Mouse (Mus musculus) B cell, adult 62 days (primary cell): Measurements from ENCODE around the gene 1700024B05Rik. TPM values are rescaled to one million over a fixed set of nuclear protein-coding genes. Genes with fewer than 3 reads are reported as not detected.

Experiments used
- total RNA-seq: library from RNA; stranded (reverse); gene quantifications from 4 replicates; pipeline ENCODE4 v1.2.4, GENCODE M21; 2023

1700024B05Rik gene
- not detected in 4 replicates for total RNA-seq

GRCm38 (mm10) chr14:41943695-41944094 is at the start of gene 1700024B05Rik:
TSS of gene 1700024B05Rik (plus strand) at chr14:41943995.

GRCm38 (mm10) chr14:41907190-41907589 is 36.6 kb upstream of the 1700024B05Rik start, which contains the start of gene Gm7980:
TSS of gene Gm7980 (minus strand) at chr14:41907290.

DNA sequence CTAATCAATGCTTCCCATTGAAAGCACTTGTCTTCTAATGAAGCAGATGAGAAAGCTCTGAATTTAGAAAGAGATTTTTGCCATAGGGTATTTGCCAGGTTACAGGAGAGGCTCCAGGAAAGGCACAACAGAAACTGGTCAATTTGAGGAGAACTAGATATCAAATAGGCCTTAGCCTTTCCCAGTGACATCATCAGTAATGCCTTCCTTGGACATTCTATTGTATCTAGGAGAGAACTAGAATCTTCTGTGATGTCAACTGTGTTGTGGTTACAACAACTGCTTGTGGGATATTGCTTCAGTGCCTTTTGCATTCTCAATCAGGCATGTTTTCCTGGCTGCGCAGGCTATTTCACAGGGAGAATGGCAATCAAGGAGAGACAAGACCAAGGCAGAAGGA is 19.1 kb upstream of the 1700024B05Rik start, which contains the start of gene 1700049E17Rik1:
Gene 1700049E17Rik1 (plus strand): TSS at position 301 of the 400 bp plus-strand sequence.

GRCm38 (mm10) chr14:41967827-41968226 is 24.0 kb downstream of the 1700024B05Rik start, which contains the start of gene Gm6401:
TSS of gene Gm6401 (minus strand) at chr14:41967927.

DNA sequence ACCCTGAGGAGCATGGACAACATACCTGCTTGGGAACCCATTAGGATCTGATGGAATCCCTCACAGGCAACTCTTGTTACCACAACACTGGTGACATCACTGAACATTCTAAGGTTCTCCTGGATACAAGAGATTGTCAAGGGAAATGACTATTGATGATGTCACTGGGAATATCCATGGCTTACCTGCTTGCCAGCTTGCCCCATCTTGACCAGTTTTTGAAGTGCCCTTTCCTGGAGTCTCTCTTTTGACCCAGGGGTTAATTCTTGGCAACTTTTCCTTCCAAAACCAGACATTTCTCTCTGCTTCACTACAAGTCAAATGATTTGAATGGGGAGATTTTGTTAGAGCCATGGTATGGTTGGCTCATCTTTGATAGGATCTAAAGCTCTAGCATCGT is 39.4 kb downstream of the 1700024B05Rik start, which contains the start of gene Gm3543:
Gene Gm3543 (minus strand): TSS at position 101 of the 400 bp plus-strand sequence.

Other genes starting within 250 kb of the 1700024B05Rik start
- gene Gm8068, start 242.1 kb upstream of the 1700024B05Rik start, total RNA-seq: not detected in 4 replicates
- not detected in 4 replicates for gene Gm7929, start 193.4 kb upstream of the 1700024B05Rik start, total RNA-seq
- not detected in 4 replicates for gene Gm47189, start 171.6 kb upstream of the 1700024B05Rik start, total RNA-seq
- not detected in 4 replicates for gene Gm7980, start 36.7 kb upstream of the 1700024B05Rik start, total RNA-seq
- not detected in 4 replicates for gene 1700049E17Rik1, start 19.0 kb upstream of the 1700024B05Rik start, total RNA-seq
- not detected in 4 replicates for gene Gm6401, start 23.9 kb downstream of the 1700024B05Rik start, total RNA-seq
- gene Gm3543, start 39.3 kb downstream of the 1700024B05Rik start, total RNA-seq: not detected in 4 replicates
- gene Gm7951, start 173.4 kb downstream of the 1700024B05Rik start, total RNA-seq: not detected in 4 replicates
- not detected in 4 replicates for gene Gm17027, start 218.6 kb downstream of the 1700024B05Rik start, total RNA-seq
- not detected in 4 replicates for gene Gm3573, start 246.8 kb downstream of the 1700024B05Rik start, total RNA-seq